Mouse (Mus musculus) WW6 (cell line): Measurements from ENCODE around the gene Golga4.

Experiments used
- DNase-seq: peaks from one replicate; pipeline ENCODE4 v3.0.0-alpha.2; 2013; ENCODE audit warnings: low read depth, low spot score

Gene Golga4

DNA sequence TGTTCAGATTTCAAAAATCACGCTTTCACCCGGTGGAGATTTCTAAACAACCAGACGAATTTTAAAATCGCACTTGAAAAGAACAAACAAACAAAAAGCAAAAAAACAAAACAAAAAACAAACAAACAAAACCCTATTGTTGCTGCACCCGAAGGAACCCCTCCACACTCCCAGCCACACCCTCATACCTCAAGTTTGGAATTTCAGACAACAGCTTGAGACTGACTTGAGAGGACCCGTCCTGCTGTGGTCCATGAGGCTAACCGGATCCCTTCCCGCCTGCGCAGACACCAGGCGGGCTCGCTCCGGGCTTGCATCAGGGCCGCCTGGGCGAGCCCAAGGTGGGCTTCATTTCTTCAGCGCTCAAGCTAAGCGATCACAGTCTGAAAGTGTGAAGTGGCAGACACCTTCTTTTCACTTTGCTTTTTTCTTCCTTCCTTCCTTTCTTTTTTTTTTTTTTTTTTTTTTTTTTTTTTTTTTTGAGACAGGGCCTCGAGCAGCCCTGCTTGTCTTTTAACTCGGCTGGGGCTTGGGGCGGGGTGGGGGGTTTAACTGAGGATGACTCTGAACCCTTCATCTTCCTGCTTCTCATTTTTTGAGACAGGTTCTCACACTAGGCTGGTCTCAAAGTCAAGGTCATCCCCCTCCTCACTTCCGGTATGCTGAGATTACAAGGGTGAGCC lies 17.0 kb upstream of the Golga4 start:
- no peak for DNase-seq

DNA sequence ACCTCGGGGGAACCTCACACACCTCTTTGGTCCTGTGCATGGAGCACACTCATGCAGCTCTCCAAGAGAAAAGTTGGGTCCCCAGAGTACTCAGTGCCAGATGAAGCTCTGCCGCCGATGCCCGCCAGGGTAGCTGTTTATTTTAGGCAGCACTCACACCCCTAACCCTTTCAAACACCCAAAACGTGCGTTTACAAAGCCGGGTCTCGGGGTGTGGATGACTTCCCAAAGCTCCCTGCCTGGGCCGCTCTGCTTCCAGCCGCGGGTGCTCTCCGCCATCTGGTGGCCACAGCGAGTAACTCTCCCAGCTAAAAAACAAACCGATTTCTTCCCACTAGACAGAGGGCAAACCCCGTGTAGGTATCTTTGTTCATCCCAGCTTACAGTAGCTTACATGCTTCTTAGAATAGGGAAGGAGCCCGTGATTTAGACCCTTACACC lies 16.5 kb upstream of the Golga4 start:
- DNase-seq = no peak

GRCm38 (mm10) chr9:118491195-118491594 lies 14.9 kb upstream of the Golga4 start:
- DNase-seq = no peak

GRCm38 (mm10) chr9:118492932-118493698 lies 13.0 kb upstream of the Golga4 start:
- no peak for DNase-seq

DNA sequence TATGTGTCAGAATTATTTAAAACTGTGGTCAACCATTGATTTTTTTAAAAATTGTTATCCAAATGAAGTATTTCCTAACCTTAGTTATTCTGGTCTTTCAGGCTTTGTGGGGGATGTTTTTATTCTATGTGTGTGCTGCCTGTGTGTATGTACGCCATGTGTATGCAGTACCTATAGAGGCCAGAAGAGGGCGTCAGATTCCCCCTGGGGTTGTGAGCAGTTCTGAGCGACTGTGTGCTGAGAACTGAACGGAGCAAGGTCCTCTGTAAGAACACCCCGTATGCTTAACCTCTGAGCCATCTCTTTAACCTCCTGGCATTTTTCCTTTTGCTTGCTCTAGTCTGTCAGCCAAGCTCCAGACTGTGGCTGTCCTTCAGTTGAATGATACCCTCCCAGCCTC lies 12.0 kb upstream of the Golga4 start:
- no peak for DNase-seq

GRCm38 (mm10) chr9:118495933-118496332 lies 10.1 kb upstream of the Golga4 start:
- no peak for DNase-seq

DNA sequence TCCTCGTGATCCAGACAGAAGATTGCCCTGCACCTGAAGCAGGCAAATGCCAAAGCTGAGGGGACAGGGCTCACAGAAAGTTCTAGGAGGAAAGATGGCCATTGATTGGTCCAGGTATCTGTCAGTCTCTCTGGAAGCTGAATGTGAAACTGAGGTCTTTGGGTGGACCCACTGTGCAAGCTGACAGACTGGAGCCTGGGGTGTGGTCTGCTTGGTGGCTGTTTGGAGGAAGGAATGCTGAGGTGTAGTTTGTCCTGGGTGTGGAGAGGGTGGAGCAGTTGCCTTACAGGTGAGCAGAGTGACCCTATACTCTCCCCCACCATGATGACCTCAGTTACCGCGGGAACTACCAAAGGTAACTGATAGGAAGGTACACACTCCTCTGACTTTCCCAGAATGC lies 9.1 kb upstream of the Golga4 start:
- no peak for DNase-seq

DNA sequence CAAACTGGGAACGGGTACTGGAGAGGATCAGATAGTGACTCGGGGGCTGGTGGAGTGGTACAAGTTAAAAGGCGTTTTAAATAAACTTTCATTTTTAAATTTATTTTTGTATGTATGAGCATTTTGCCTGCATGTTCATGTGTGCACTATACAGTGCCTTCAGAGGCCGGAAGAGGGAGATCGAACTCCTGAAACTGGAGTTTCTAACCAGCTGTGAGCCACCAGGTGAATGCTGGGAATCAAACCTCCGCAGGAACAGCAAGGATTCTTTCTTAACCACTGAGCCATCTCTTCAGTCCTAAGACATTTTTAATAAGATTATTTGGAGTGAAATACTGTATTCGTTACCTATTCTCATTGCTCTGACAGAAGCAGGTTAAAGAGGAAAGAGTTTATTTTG lies 8.0 kb upstream of the Golga4 start:
- no peak for DNase-seq

DNA sequence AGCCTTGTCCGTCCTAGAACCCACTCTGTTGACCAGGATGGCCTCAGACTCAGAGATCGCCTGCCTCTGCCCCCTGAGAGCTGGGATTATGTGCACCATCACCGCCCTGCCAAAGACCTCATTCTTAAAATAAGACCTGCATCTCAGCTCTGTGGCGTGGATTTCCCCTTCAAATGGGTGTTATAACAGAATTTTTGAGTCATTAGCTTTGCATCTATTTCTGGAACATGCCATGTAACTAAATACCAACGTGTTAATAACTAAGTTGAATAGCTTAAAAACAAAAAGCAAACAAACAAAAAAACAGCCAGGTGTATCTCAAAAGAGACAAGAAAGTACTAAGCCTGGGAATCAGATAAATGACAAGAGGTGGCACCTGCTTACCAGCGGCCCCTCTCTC lies 5.1 kb upstream of the Golga4 start:
- no peak for DNase-seq

DNA sequence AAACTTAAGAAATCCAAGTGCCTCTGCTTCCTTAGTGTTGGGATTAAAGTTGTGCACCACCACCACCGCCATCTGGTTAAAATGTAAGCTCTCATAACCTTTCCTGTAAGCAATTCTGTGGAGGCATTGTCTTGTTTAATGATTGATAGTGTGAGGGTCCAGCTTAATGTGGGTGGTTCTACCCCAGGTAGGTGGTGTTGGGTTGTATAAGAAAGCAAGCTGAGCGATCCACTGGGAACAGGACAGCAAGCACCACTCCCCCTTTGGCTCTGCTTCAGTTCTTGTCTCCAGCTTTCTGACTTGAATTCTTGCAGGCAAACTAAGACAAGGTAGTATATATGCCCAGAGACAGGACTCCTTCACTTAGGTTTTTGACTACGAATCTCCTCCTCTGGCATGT lies 1.4 kb upstream of the Golga4 start:
- DNase-seq = no peak

GRCm38 (mm10) chr9:118506404-118507231 lies 551 bp downstream of the Golga4 start:
- no peak for DNase-seq

GRCm38 (mm10) chr9:118507552-118507951 lies 1.5 kb downstream of the Golga4 start:
- no peak for DNase-seq

DNA sequence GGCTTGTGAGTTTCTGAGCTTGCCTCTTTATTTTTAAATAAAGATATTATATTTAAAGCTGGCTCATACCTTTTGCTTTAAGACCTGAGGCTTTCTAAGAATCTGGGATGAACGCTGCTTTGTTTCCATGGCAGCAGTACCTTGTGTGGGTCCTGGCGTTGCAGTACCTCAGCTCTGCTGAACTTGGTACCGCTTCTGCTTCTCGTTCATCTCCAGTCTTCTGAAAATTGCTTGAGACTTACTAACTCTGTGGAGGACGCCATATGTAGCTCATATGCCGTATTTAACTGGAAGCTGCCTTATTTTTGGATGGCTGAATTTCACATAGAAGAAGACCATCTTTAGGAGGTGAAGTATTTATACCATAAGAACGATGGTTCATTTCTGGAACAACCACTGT lies 2.5 kb downstream of the Golga4 start:
- DNase-seq = no peak

- no peak for DNase-seq
Measured at GRCm38 (mm10) chr9:118510941-118511690, 5.0 kb downstream of the Golga4 start.

DNA sequence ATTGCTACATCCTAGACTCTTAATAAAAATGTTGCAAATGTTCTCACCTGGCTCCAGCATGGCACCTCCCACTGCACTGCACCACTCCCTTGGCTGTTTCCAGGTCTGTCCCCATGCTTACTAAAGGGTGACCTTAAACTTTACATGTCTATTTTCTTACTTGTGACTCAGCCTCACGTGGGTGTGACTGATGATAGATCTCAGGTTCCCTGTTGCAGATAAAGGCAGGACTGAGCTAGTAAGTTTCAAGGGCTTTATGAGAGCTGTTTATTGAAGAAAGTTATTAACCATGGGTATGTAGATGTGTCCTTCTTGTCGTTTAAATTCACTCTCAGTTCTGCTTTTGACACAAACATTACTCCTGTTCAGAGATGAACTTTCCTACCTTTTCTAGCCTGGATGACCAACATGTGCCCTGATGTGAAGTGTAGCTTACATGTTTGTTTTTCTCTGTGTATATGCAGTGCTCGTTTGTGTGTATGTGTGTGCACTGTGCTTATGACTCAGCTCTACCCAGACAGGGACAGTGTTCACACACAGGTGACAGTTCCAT lies 6.7 kb downstream of the Golga4 start:
- no peak for DNase-seq

GRCm38 (mm10) chr9:118515476-118515875 lies 9.4 kb downstream of the Golga4 start:
- DNase-seq = no peak

GRCm38 (mm10) chr9:118516162-118516561 lies 10.1 kb downstream of the Golga4 start:
- no peak for DNase-seq

DNA sequence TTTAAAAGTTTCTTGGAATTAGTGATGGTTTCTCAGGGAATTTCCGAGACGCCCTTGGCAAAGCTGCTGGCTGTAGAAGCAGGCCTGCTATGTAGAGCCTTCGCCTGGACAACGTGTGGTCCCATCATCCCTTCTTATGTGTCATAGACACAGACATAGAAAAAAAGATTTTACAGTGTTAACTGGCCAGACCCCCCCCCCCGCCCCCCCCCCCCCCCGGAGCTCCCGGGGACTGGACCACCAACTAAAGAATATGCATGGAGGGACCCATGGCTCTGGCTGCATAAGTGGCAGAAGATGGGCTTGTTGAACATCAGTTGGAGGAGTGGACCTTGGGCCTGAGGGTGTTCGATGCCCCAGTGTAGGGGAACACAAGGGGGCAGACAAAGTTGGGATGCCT lies 11.6 kb downstream of the Golga4 start:
- DNase-seq = no peak

GRCm38 (mm10) chr9:118519101-118519500 lies 13.0 kb downstream of the Golga4 start:
- DNase-seq = no peak

- DNase-seq = no peak
Measured at GRCm38 (mm10) chr9:118520011-118520410, 13.9 kb downstream of the Golga4 start.

DNA sequence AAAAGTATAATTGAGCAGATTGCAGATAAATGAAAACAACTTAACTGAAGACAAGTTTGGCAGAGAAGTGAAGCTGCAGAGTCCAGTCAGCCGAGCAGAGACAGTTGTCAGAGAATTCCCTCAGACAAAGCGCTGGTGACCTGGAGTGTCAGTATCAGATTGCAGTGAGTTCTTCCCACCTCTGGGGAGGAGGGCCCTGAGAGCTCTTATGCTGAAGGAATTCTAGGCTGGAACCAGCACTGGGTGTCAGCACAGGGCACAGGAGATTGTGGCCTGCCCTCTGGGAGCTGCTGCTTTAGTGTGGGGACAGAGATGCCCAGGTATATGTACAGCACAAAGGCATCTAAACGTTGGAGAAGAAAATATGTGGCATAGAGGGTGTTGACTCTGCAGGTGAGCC lies 14.8 kb downstream of the Golga4 start:
- DNase-seq = no peak
